Mouse (Mus musculus) CH12.LX (cell line): Measurements from ENCODE around the gene 2610318N02Rik. TPM values are rescaled to one million over a fixed set of nuclear protein-coding genes. Genes with fewer than 3 reads are reported as not detected.

Source experiments
- DNase-seq: peaks from one replicate; pipeline ENCODE4 v3.0.0-alpha.2; 2013; ENCODE audit errors: extremely low read depth
- H3K27ac ChIP-seq: 2 replicates; pipeline ENCODE4 v1.5.1; 2012; ENCODE audit warnings: low read depth, mild to moderate bottlenecking, control low read depth, moderate library complexity; ENCODE audit not compliant: insufficient read depth
- H3K27me3 ChIP-seq: replicated peaks from 2 replicates; pipeline ENCODE3; 2012; ENCODE audit warnings: inconsistent platforms
- H3K36me3 ChIP-seq, 2 experiments: replicated peaks in 1 of 2; 2 replicates each; pipeline versions ENCODE3 to v1.6.1; 2012; ENCODE audit warnings: inconsistent platforms in 1 of 2, low read length in 1 of 2, mild to moderate bottlenecking in 1 of 2, mixed read lengths in 1 of 2, moderate library complexity in 1 of 2; ENCODE audit not compliant: control insufficient read depth in 1 of 2, insufficient read depth in 1 of 2
- H3K4me1 ChIP-seq, 2 experiments: 2 replicates each; pipeline ENCODE4 v1.6.1; 2012; ENCODE audit warnings: inconsistent platforms in 1 of 2, moderate library complexity in 1 of 2; ENCODE audit not compliant: insufficient read depth in 2 of 2, control insufficient read depth in 1 of 2
- H3K4me2 ChIP-seq: 2 replicates; pipeline ENCODE4 v1.6.1; 2012; ENCODE audit warnings: low read depth, mild to moderate bottlenecking, control low read depth; ENCODE audit not compliant: poor library complexity, insufficient read depth, severe bottlenecking
- H3K4me3 ChIP-seq, 3 experiments: fragments of 150-350 bp in 1 of 3; sonication (generic) in 1 of 3; replicated peaks in 1 of 3; 2 replicates each; pipeline versions ENCODE3 to v1.5.1; 2011 to 2012; ENCODE audit warnings: low read depth in 2 of 3, low read length in 2 of 3, mild to moderate bottlenecking in 2 of 3, moderate library complexity in 2 of 3, control low read depth in 1 of 3, improper control_type of control experiment in 1 of 3, inconsistent platforms in 1 of 3, mixed read lengths in 1 of 3; ENCODE audit not compliant: poor library complexity in 1 of 3
- H3K79me2 ChIP-seq: replicated peaks from 2 replicates; pipeline ENCODE4 v1.6.1; 2012; ENCODE audit warnings: mild to moderate bottlenecking, moderate library complexity; ENCODE audit not compliant: control insufficient read depth, poor library complexity, insufficient read depth, severe bottlenecking; ENCODE audit errors: extremely low read depth
- H3K9ac ChIP-seq: 2 replicates; pipeline ENCODE4 v1.6.1; 2012; ENCODE audit warnings: low read depth, mild to moderate bottlenecking, control low read depth, moderate library complexity; ENCODE audit not compliant: insufficient read depth
- H3K9me3 ChIP-seq: replicated peaks from 2 replicates; pipeline ENCODE3; 2012; ENCODE audit warnings: low read length, inconsistent platforms, mixed read lengths
- CHD1 ChIP-seq: IDR thresholded peaks from 2 replicates; pipeline ENCODE4 v1.6.1; 2012; ENCODE audit warnings: low read depth, low read length, improper control_type of control experiment, inconsistent platforms
- CHD2 ChIP-seq: IDR thresholded peaks from 2 replicates; pipeline ENCODE4 v1.6.1; 2011; ENCODE audit warnings: low read length, improper control_type of control experiment
- CTCF ChIP-seq, 2 experiments: IDR thresholded peaks in 1 of 2; conservative IDR thresholded peaks in 1 of 2; 2 replicates each; pipeline ENCODE4 v1.5.1; 2011 to 2012; ENCODE audit warnings: low read depth in 2 of 2, low read length in 2 of 2, improper control_type of control experiment in 1 of 2, inconsistent platforms in 1 of 2, mild to moderate bottlenecking in 1 of 2, moderate library complexity in 1 of 2
- MAZ ChIP-seq: IDR thresholded peaks from 2 replicates; pipeline ENCODE4 v1.6.1; 2012; ENCODE audit warnings: low read depth, mild to moderate bottlenecking, inconsistent platforms, low read length, improper control_type of control experiment, moderate library complexity
- SIN3A ChIP-seq: IDR thresholded peaks from 2 replicates; pipeline ENCODE4 v1.6.1; 2012; ENCODE audit warnings: low read length, improper control_type of control experiment, inconsistent platforms
- dilution Hi-C: fragments of 300-500 bp; cut with MboI; formaldehyde crosslinking; loops from 2 replicates; pipeline ENCODE4 v1.14.3; 2020; ENCODE audit warnings: low sequenced_read_pairs; ENCODE audit not compliant: extremely low pct_unique_long_range_greater_than_20kb, extremely low pct_ligation_motif_present
- in situ Hi-C: fragments of 300-500 bp; cut with MboI; formaldehyde crosslinking; loops from 3 replicates; pipeline ENCODE4 v1.14.3; 2019; ENCODE audit warnings: low sequenced_read_pairs, low pct_ligation_motif_present, low pct_unique_long_range_greater_than_20kb, mixed read lengths
- polyA plus RNA-seq: library from polyadenylated mRNA; unstranded; fragments of >175 nt; gene quantifications from 2 replicates; pipeline ENCODE4 v1.2.1, GENCODE M21; 2012; ENCODE audit warnings: low read depth; ENCODE audit not compliant: insufficient read length
- total RNA-seq, 2 experiments: library from RNA; depleted of rRNA; stranded (reverse); fragments of 300-350 nt in 1 of 2; fragments of >200 nt in 1 of 2; gene quantifications; 2 replicates each; pipeline ENCODE4 v1.2.3; 2012 to 2014

Gene 2610318N02Rik
- total and polyA plus RNA-seq, 3 experiments, result 21.0 to 78.4 (median 33.3) TPM

DNA sequence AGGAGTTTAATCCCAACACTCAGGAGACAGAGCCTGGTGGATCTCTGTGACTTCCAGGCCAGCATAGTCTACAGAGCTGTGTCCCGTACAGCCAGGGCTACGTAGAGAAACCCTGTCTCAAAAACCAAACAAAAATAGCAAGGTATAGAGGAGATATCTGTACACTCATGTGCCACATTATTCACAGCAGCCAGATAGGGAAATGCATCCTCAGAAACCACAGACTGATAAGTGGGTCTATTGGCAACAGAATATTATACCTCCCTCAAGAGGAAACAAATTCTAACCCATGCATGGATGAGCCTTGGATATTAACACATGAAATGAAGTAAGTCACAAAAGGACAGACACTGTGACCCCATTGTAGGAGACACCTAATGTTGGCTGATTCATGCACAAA lies 57.4 kb downstream of the 2610318N02Rik start:
- dilution Hi-C loops, result no loop called here
- in situ Hi-C loops, result no loop called here

More for the DNA sequence above, 57.4 kb downstream of the 2610318N02Rik start:
- Histone ChIP-seq H3K4me3 (no peak overlapping the region), H3K9me3 (peaks cover 5% of the 10 kb centered on the region), H3K4me1 (peaks cover 3 to 9% of the 10 kb centered on the region in 2 experiments; a peak in 3 of 4 replicates), H3K27me3 (peaks cover 57% of the 10 kb centered on the region), H3K9ac (no peak overlapping the region), H3K36me3 (no peaks in the 10 kb centered on the region), H3K27ac (no peak overlapping the region), H3K79me2 (no peaks in the 10 kb centered on the region), H3K4me2 (no peak overlapping the region)
- TF ChIP-seq SIN3A (no peak), CTCF (conservative IDR thresholded peaks at IDR 0.05 in 1 of 2, IDR thresholded peaks at IDR 0.05 in 1 of 2; ENCODE audit: low read depth in 2 of 2, low read length in 2 of 2) (no peak), CHD1 (no peak), MAZ (no peak), CHD2 (no peak)
- no peak for DNase-seq

Other genes starting within 250 kb of the 2610318N02Rik start
- gene Ppm1f, start 228.7 kb downstream of the 2610318N02Rik start, total RNA-seq (2012; rRNA removed), result 37.7 and 48.0 TPM in 2 replicates
- gene Ppm1f, start 228.7 kb downstream of the 2610318N02Rik start, total RNA-seq (2014; rRNA removed), result 43.2 TPM in 2 replicates
- gene Ppm1f, start 228.7 kb downstream of the 2610318N02Rik start, polyA plus RNA-seq, result 47.5 and 51.4 TPM in 2 replicates
- gene Mapk1, start 141.8 kb downstream of the 2610318N02Rik start, total RNA-seq (2012; rRNA removed), result 162 and 190 TPM in 2 replicates
- gene Mapk1, start 141.8 kb downstream of the 2610318N02Rik start, total RNA-seq (2014; rRNA removed), result 317 and 322 TPM in 2 replicates
- 234 and 244 TPM in 2 replicates for gene Mapk1, start 141.8 kb downstream of the 2610318N02Rik start, polyA plus RNA-seq
- 1.3 and 1.5 TPM in 2 replicates for gene Ypel1, start 55.5 kb downstream of the 2610318N02Rik start, total RNA-seq (2012; rRNA removed)
- 0.21 TPM in 1 of 2 replicates, not detected in the other for gene Ypel1, start 55.5 kb downstream of the 2610318N02Rik start, total RNA-seq (2014; rRNA removed)
- 0.56 and 0.83 TPM in 2 replicates for gene Ypel1, start 55.5 kb downstream of the 2610318N02Rik start, polyA plus RNA-seq
- 101 and 102 TPM in 2 replicates for gene Ppil2, start 13.9 kb downstream of the 2610318N02Rik start, total RNA-seq (2012; rRNA removed)
- gene Ppil2, start 13.9 kb downstream of the 2610318N02Rik start, total RNA-seq (2014; rRNA removed), result 82.9 and 98.1 TPM in 2 replicates
- 88.1 and 90.1 TPM in 2 replicates for gene Ppil2, start 13.9 kb downstream of the 2610318N02Rik start, polyA plus RNA-seq
- gene Sdf2l1, start 7.2 kb upstream of the 2610318N02Rik start, total RNA-seq (2012; rRNA removed), result 235 and 348 TPM in 2 replicates
- 159 and 168 TPM in 2 replicates for gene Sdf2l1, start 7.2 kb upstream of the 2610318N02Rik start, total RNA-seq (2014; rRNA removed)
- gene Sdf2l1, start 7.2 kb upstream of the 2610318N02Rik start, polyA plus RNA-seq, result 159 and 165 TPM in 2 replicates
- 68.0 and 70.9 TPM in 2 replicates for gene Ydjc, start 19.5 kb upstream of the 2610318N02Rik start, total RNA-seq (2012; rRNA removed)
- gene Ydjc, start 19.5 kb upstream of the 2610318N02Rik start, total RNA-seq (2014; rRNA removed), result 48.9 and 54.3 TPM in 2 replicates
- 63.4 and 65.3 TPM in 2 replicates for gene Ydjc, start 19.5 kb upstream of the 2610318N02Rik start, polyA plus RNA-seq
- gene Ccdc116, start 22.1 kb upstream of the 2610318N02Rik start, total RNA-seq (2012; rRNA removed), result 4.4 and 6.4 TPM in 2 replicates
- 7.5 and 8.9 TPM in 2 replicates for gene Ccdc116, start 22.1 kb upstream of the 2610318N02Rik start, total RNA-seq (2014; rRNA removed)
- 7.7 and 9.7 TPM in 2 replicates for gene Ccdc116, start 22.1 kb upstream of the 2610318N02Rik start, polyA plus RNA-seq
- gene Ube2l3, start 77.5 kb upstream of the 2610318N02Rik start, total RNA-seq (2012; rRNA removed), result 156 and 229 TPM in 2 replicates
- gene Ube2l3, start 77.5 kb upstream of the 2610318N02Rik start, total RNA-seq (2014; rRNA removed), result 302 and 354 TPM in 2 replicates
- gene Ube2l3, start 77.5 kb upstream of the 2610318N02Rik start, polyA plus RNA-seq, result 377 and 386 TPM in 2 replicates
- 0.21 and 0.34 TPM in 2 replicates for gene Rimbp3, start 83.4 kb upstream of the 2610318N02Rik start, total RNA-seq (2012; rRNA removed)
- 0.09 TPM in 1 of 2 replicates, not detected in the other for gene Rimbp3, start 83.4 kb upstream of the 2610318N02Rik start, total RNA-seq (2014; rRNA removed)
- 0.06 and 0.08 TPM in 2 replicates for gene Rimbp3, start 83.4 kb upstream of the 2610318N02Rik start, polyA plus RNA-seq
- 7.5 and 9.6 TPM in 2 replicates for gene Hic2, start 108.4 kb upstream of the 2610318N02Rik start, total RNA-seq (2012; rRNA removed)
- gene Hic2, start 108.4 kb upstream of the 2610318N02Rik start, total RNA-seq (2014; rRNA removed), result 4.5 and 6.2 TPM in 2 replicates
- gene Hic2, start 108.4 kb upstream of the 2610318N02Rik start, polyA plus RNA-seq, result 6.3 and 8.1 TPM in 2 replicates
- 5.9 and 11.3 TPM in 2 replicates for gene Tmem191c, start 150.9 kb upstream of the 2610318N02Rik start, total RNA-seq (2012; rRNA removed)
- 2.6 and 3.2 TPM in 2 replicates for gene Tmem191c, start 150.9 kb upstream of the 2610318N02Rik start, total RNA-seq (2014; rRNA removed)
- gene Tmem191c, start 150.9 kb upstream of the 2610318N02Rik start, polyA plus RNA-seq, result 7.6 and 7.9 TPM in 2 replicates
- 5.8 and 6.8 TPM in 2 replicates for gene Serpind1, start 206.2 kb upstream of the 2610318N02Rik start, total RNA-seq (2012; rRNA removed)
- 14.4 and 15.6 TPM in 2 replicates for gene Serpind1, start 206.2 kb upstream of the 2610318N02Rik start, total RNA-seq (2014; rRNA removed)
- 13.1 and 13.9 TPM in 2 replicates for gene Serpind1, start 206.2 kb upstream of the 2610318N02Rik start, polyA plus RNA-seq